Mouse (Mus musculus): ENCODE measurements around the gene Cyp4v3.
"Not testable (repeated sequence)": the region's sequence is repeated elsewhere in the genome, so short reads cannot be mapped to it uniquely, and the experiment has no call there.

Cyp4v3 gene

GRCm38 (mm10) chr8:45332685-45333409 is at the start of gene Cyp4v3:
Gene Cyp4v3 (minus strand): TSS chr8:45333216.
- DNase-seq (ENCODE audit: low spot score in 2 of 2), result peak; percentile 73

GRCm38 (mm10) chr8:45381963-45382347 is 48.9 kb upstream of the Cyp4v3 start, which contains the start of gene Fam149a:
Gene Fam149a (minus strand): TSS chr8:45382291.
- no peak for DNase-seq (ENCODE audit: low spot score in 2 of 2)

GRCm38 (mm10) chr8:45381075-45381962 is 48.3 kb upstream of the Cyp4v3 start:
- DNase-seq (ENCODE audit: low spot score in 2 of 2), result no peak

- DNase-seq (ENCODE audit: low spot score in 2 of 2), result no peak
Observed at GRCm38 (mm10) chr8:45380598-45380997, 47.6 kb upstream of the Cyp4v3 start.

GRCm38 (mm10) chr8:45374071-45374470 is 41.1 kb upstream of the Cyp4v3 start:
- DNase-seq (ENCODE audit: low spot score in 2 of 2), result no peak

- no peak for DNase-seq (ENCODE audit: low spot score in 2 of 2)
Observed at GRCm38 (mm10) chr8:45367154-45367553, 34.1 kb upstream of the Cyp4v3 start.

- no peak for DNase-seq (ENCODE audit: low spot score in 2 of 2)
Observed at GRCm38 (mm10) chr8:45363220-45363619, 30.2 kb upstream of the Cyp4v3 start.

- DNase-seq (ENCODE audit: low spot score in 2 of 2), result no peak
Observed at GRCm38 (mm10) chr8:45362323-45362722, 29.3 kb upstream of the Cyp4v3 start.

GRCm38 (mm10) chr8:45359091-45359605 is 26.1 kb upstream of the Cyp4v3 start:
- no peak for DNase-seq (ENCODE audit: low spot score in 2 of 2)

GRCm38 (mm10) chr8:45358132-45358918 is 25.3 kb upstream of the Cyp4v3 start:
- peak; percentile 19 to 43 for DNase-seq (ENCODE audit: low spot score in 2 of 2)

GRCm38 (mm10) chr8:45355809-45356208 is 22.8 kb upstream of the Cyp4v3 start:
- no peak for DNase-seq (ENCODE audit: low spot score in 2 of 2)

- peak; percentile 15 to 35 for DNase-seq (ENCODE audit: low spot score in 2 of 2)
Observed at GRCm38 (mm10) chr8:45345031-45345430, 12.0 kb upstream of the Cyp4v3 start.

- no peak for DNase-seq (ENCODE audit: low spot score in 2 of 2)
Observed at GRCm38 (mm10) chr8:45344298-45344697, 11.3 kb upstream of the Cyp4v3 start.

- no peak for DNase-seq (ENCODE audit: low spot score in 2 of 2)
Observed at GRCm38 (mm10) chr8:45341630-45342628, 8.9 kb upstream of the Cyp4v3 start.

GRCm38 (mm10) chr8:45333493-45333892 is 477 bp upstream of the Cyp4v3 start:
- peak in 1 of 2 experiments; percentile 18 for DNase-seq (ENCODE audit: low spot score in 2 of 2)

- DNase-seq (ENCODE audit: low spot score in 2 of 2), result no peak
Observed at GRCm38 (mm10) chr8:45330856-45331255, 2.2 kb downstream of the Cyp4v3 start.

GRCm38 (mm10) chr8:45329206-45329980 is 3.6 kb downstream of the Cyp4v3 start:
- no peak for DNase-seq (ENCODE audit: low spot score in 2 of 2)

GRCm38 (mm10) chr8:45327076-45327475 is 5.9 kb downstream of the Cyp4v3 start:
- not testable (repeated sequence) for DNase-seq (ENCODE audit: low spot score in 2 of 2)

- no peak for DNase-seq (ENCODE audit: low spot score in 2 of 2)
Observed at GRCm38 (mm10) chr8:45324151-45324550, 8.9 kb downstream of the Cyp4v3 start.

GRCm38 (mm10) chr8:45321365-45321764 is 11.7 kb downstream of the Cyp4v3 start:
- DNase-seq (ENCODE audit: low spot score in 2 of 2), result no peak

Data from urinary bladder, adult 18-20 months (tissue).